Mouse (Mus musculus) thymus, postnatal 0 days (tissue): ENCODE results near the gene Map1lc3b. TPM values are rescaled to one million over a fixed set of nuclear protein-coding genes. Genes with fewer than 3 reads are reported as not detected.

Source experiments
- DNase-seq: peaks from one replicate; pipeline ENCODE4 v3.0.0-alpha.2; 2015; ENCODE audit warnings: low spot score
- polyA plus RNA-seq: library from polyadenylated mRNA; unstranded; fragments of >200 nt; fragmentation: Nextera tagmentation; extraction: Ambion mirVana; gene quantifications from 2 replicates; pipeline ENCODE4 v1.2.1, GENCODE M21; 2015

The Map1lc3b gene
- 325 and 329 TPM in 2 replicates for polyA plus RNA-seq

GRCm38 (mm10) chr8:121590203-121591177 lies at the start of gene Map1lc3b:
TSS of gene Map1lc3b (plus strand) at chr8:121590361.
- peak; percentile 95 for DNase-seq

GRCm38 (mm10) chr8:121541862-121542261 lies 48.3 kb upstream of the Map1lc3b start:
- DNase-seq, result no peak

- DNase-seq, result no peak
These were observed 47.3 kb upstream of the Map1lc3b start for GRCm38 (mm10) chr8:121542901-121543300.

- DNase-seq, result no peak
These were observed 45.8 kb upstream of the Map1lc3b start, which contains the start of gene 1700018B08Rik for GRCm38 (mm10) chr8:121544276-121544785. TSS of gene 1700018B08Rik (minus strand) at chr8:121544320.

- DNase-seq, result no peak
These were observed 45.2 kb upstream of the Map1lc3b start for GRCm38 (mm10) chr8:121544936-121545335.

- peak; percentile 84 for DNase-seq
These were observed 43.0 kb upstream of the Map1lc3b start for GRCm38 (mm10) chr8:121547132-121547531.

GRCm38 (mm10) chr8:121550056-121550455 lies 40.1 kb upstream of the Map1lc3b start:
- DNase-seq, result no peak

GRCm38 (mm10) chr8:121551065-121551985 lies 38.8 kb upstream of the Map1lc3b start:
- DNase-seq, result no peak

GRCm38 (mm10) chr8:121552506-121552905 lies 37.7 kb upstream of the Map1lc3b start:
- DNase-seq, result no peak

GRCm38 (mm10) chr8:121553831-121554475 lies 36.2 kb upstream of the Map1lc3b start:
- DNase-seq, result no peak

- no peak for DNase-seq
These were observed 32.4 kb upstream of the Map1lc3b start for GRCm38 (mm10) chr8:121557746-121558145.

- no peak for DNase-seq
These were observed 31.6 kb upstream of the Map1lc3b start for GRCm38 (mm10) chr8:121558538-121558937.

- DNase-seq, result no peak
These were observed 30.4 kb upstream of the Map1lc3b start for GRCm38 (mm10) chr8:121559801-121560200.

GRCm38 (mm10) chr8:121560432-121561100 lies 29.6 kb upstream of the Map1lc3b start:
- no peak for DNase-seq

GRCm38 (mm10) chr8:121561636-121562345 lies 28.4 kb upstream of the Map1lc3b start:
- no peak for DNase-seq

- DNase-seq, result no peak
These were observed 27.2 kb upstream of the Map1lc3b start for GRCm38 (mm10) chr8:121562941-121563351.

GRCm38 (mm10) chr8:121563701-121564100 lies 26.5 kb upstream of the Map1lc3b start:
- DNase-seq, result no peak

GRCm38 (mm10) chr8:121568321-121568720 lies 21.8 kb upstream of the Map1lc3b start:
- no peak for DNase-seq

GRCm38 (mm10) chr8:121570335-121570734 lies 19.8 kb upstream of the Map1lc3b start:
- no peak for DNase-seq

- peak; percentile 30 for DNase-seq
These were observed 19.4 kb upstream of the Map1lc3b start for GRCm38 (mm10) chr8:121570801-121571200.
